Mouse (Mus musculus) C2C12 (cell line): Measurements from ENCODE around the gene Ier2. TPM values are rescaled to one million over a fixed set of nuclear protein-coding genes. Genes with fewer than 3 reads are reported as not detected.

Experiments
- H3K27me3 ChIP-seq: one replicate; pipeline ENCODE4 v1.6.1; 2011; ENCODE audit not compliant: control insufficient read depth, insufficient read depth, insufficient read length
- H3K36me3 ChIP-seq: one replicate; pipeline ENCODE4 v1.6.1; 2011; ENCODE audit not compliant: control insufficient read depth, insufficient read depth
- H3K4me3 ChIP-seq: one replicate; pipeline ENCODE4 v1.5.1; 2011; ENCODE audit warnings: mild to moderate bottlenecking, control low read depth; ENCODE audit not compliant: poor library complexity, insufficient read depth, severe bottlenecking
- H3K79me2 ChIP-seq: one replicate; pipeline ENCODE4 v1.6.1; 2011; ENCODE audit not compliant: control insufficient read depth, insufficient read depth
- H3K79me3 ChIP-seq: one replicate; pipeline ENCODE4 v1.6.1; 2011; ENCODE audit warnings: low read depth, control low read depth
- H3ac ChIP-seq: one replicate; pipeline ENCODE3; 2011; ENCODE audit warnings: low read depth; ENCODE audit not compliant: control insufficient read depth, insufficient read length
- CEBPB ChIP-seq: IDR thresholded peaks from one replicate; pipeline ENCODE4 v1.6.1; 2011; ENCODE audit warnings: low read depth, mild to moderate bottlenecking, control low read depth, moderate library complexity
- CTCF ChIP-seq: IDR thresholded peaks from one replicate; pipeline ENCODE4 v1.5.1; 2011; ENCODE audit not compliant: control insufficient read depth, insufficient read depth, insufficient read length
- FOSL1 ChIP-seq: IDR thresholded peaks from one replicate; pipeline ENCODE4 v1.8.0; 2011; ENCODE audit warnings: mild to moderate bottlenecking, low read length; ENCODE audit not compliant: poor library complexity, insufficient read depth, severe bottlenecking
- MAX ChIP-seq: IDR thresholded peaks from one replicate; pipeline ENCODE4 v1.6.1; 2011; ENCODE audit warnings: mild to moderate bottlenecking, control low read depth
- MYOD1 ChIP-seq: IDR thresholded peaks from one replicate; pipeline ENCODE4 v1.6.1; 2011; ENCODE audit warnings: low read depth; ENCODE audit not compliant: control insufficient read depth, insufficient read length
- MYOG ChIP-seq: IDR thresholded peaks from one replicate; pipeline ENCODE4 v1.6.1; 2011; ENCODE audit not compliant: control insufficient read depth, insufficient read length; ENCODE audit errors: extremely low read depth
- USF1 ChIP-seq: IDR thresholded peaks from one replicate; pipeline ENCODE4 v1.6.1; 2011; ENCODE audit warnings: low read depth, mild to moderate bottlenecking, control low read depth, moderate library complexity
- polyA plus RNA-seq: library from polyadenylated mRNA; unstranded; fragments of >200 nt; fragmentation: generic; extraction: Trizol; gene quantifications from one replicate; pipeline ENCODE4 v1.2.1, GENCODE M21; 2012; ENCODE audit warnings: missing spikeins

Gene Ier2
- polyA plus RNA-seq, 1 experiment, result 61.4 TPM

DNA sequence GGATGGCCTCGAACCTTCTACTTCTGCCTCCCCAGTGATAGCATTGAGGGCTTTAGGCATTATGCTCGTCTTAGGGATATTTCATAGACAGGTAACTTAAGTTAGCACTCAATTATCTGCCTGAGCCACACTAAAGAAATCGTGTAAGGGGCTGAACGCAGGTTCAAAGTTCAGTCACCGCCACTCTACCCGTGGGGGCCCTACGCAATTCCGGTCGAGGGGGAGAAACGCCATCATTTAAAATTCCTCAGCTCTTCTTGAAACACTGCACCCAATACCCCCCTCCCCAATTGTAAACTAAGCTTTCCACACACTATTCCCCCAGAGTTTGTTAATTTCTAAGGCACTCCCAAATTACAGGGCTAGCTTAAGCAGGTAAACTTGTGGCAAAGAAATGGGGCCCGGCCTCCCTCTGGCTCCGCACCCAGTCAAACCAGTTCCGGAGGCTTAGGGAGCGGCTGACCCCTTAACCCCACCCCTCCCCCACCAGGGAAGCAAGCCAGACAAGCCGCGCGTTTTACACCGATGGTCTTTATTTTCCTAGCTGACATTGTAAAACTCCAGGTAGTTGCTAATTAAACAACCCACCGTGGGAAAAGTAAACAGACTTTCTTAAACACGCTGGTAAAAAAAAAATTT is 1.7 kb downstream of the Ier2 start:
- H3K4me3 ChIP-seq, result peak overlapping the region; percentile 83
- no peaks in the 10 kb centered on the region for H3K27me3 ChIP-seq
- no peak for TF ChIP-seq MAX
- no peak for TF ChIP-seq CTCF
- no peak for TF ChIP-seq MYOG
- TF ChIP-seq CEBPB, result no peak
- no peak for TF ChIP-seq FOSL1
- TF ChIP-seq MYOD1, result no peak
- H3K36me3 ChIP-seq, result no peaks in the 10 kb centered on the region
- H3K79me3 ChIP-seq, result peaks cover 27% of the 10 kb centered on the region
- H3ac ChIP-seq, result peak overlapping the region; percentile 88
- H3K79me2 ChIP-seq, result peaks cover 48% of the 10 kb centered on the region

DNA sequence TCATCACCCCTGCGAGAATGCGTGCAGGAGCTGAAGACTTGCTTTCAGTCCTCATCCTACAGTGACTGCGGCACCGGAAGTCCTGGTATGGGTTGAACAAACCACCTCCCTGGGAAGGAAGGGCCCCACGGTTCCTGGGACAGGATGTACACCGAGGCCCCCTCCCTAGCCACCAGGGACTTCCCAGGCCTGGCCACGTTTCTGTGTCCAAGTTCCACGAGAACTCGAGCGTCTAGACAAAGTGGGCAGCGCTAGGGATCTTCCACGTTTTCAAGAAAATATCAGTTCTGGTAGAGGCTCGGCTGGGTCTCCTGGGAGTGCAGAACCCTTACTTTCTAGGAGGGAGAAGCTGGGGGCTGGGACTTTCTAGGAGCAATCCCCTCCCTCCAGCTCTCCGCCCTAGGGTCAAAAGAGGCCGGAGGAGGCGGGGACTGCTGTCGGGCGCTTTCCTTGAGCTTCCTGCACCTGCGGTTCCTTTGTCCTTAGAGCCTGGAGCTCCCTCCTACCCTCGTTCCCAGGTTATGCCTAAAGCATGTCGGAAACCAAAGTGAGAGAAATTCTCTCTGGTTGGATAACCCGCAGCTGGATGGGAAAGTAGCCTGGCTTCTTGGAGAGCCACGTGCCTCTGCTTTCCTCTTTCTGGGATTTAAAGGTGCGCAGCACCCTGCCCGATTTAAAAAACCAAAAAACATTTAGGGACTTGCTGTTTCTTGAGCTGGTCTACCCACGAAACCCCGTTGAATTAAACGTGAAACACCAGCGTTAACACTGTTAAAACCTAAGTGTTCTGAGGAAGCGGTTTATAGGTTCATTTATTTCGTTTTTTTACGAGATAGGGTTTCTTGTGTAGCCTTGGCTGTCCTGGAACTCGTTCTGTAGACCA is 2.5 kb downstream of the Ier2 start:
- H3ac ChIP-seq, result peak overlapping the region; percentile 34
- H3K79me2 ChIP-seq, result peaks cover 40% of the 10 kb centered on the region
- no peaks in the 10 kb centered on the region for H3K36me3 ChIP-seq
- no peak for TF ChIP-seq MYOD1
- TF ChIP-seq FOSL1, result no peak
- no peak for TF ChIP-seq USF1
- no peak for TF ChIP-seq CTCF
- TF ChIP-seq MYOG, result no peak
- no peak for TF ChIP-seq CEBPB
- no peak for TF ChIP-seq MAX
- H3K27me3 ChIP-seq, result no peaks in the 10 kb centered on the region
- H3K79me3 ChIP-seq, result peaks cover 21% of the 10 kb centered on the region
- peak overlapping the region; percentile 83 for H3K4me3 ChIP-seq

DNA sequence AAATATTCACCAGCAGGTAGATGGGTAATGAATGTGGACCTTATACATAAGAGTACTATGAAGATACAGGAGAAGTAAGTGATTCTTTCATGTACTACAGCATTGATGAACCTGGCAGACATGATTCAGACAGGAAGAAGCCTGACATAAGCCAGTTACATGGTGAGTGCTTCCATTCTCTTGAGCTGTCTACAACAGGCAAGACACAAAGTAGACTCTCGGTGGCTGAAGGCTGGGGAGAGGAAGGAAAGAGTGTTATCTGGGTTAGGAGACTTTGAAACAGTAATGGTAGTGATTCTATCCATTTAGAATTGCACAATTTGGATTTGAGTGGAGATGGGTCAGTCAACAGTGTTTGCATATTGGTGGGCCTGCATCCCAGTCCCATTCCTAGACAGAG is 3.7 kb downstream of the Ier2 start:
- peaks cover 21% of the 10 kb centered on the region for H3K79me3 ChIP-seq
- TF ChIP-seq MYOD1 (no peak), CEBPB (no peak), CTCF (no peak), FOSL1 (no peak), MYOG (no peak), USF1 (no peak)
- no peaks in the 10 kb centered on the region for H3K36me3 ChIP-seq
- peaks cover 33% of the 10 kb centered on the region for H3K79me2 ChIP-seq
- no peak overlapping the region for H3ac ChIP-seq
- no peak overlapping the region for H3K4me3 ChIP-seq
- no peaks in the 10 kb centered on the region for H3K27me3 ChIP-seq

DNA sequence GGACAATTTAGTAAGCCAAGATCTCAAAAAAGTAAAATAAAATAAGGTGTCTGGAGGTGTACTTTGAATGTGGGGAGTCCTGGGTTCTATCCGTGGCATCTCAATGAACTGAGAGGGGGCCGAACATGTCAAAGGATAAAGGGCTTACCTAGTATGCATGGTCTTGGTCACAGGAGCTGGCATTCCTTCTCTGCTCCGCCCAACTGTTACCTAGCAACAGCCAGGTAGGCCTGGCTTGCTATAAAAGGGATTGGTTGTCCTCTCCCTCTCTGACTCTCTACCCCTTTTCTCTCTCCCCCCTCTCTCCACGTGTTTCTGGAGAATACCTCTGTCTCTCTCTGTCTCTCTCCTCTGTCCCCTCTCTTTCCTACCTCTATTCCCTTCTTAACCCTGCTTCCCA is 5.0 kb downstream of the Ier2 start:
- no peak overlapping the region for H3K4me3 ChIP-seq
- no peaks in the 10 kb centered on the region for H3K27me3 ChIP-seq
- H3K79me3 ChIP-seq, result peaks cover 20% of the 10 kb centered on the region
- TF ChIP-seq MAX (no peak), FOSL1 (no peak), CTCF (no peak), MYOG (no peak), USF1 (no peak), MYOD1 (no peak), CEBPB (no peak)
- H3K36me3 ChIP-seq, result no peaks in the 10 kb centered on the region
- peaks cover 32% of the 10 kb centered on the region for H3K79me2 ChIP-seq
- no peak overlapping the region for H3ac ChIP-seq

DNA sequence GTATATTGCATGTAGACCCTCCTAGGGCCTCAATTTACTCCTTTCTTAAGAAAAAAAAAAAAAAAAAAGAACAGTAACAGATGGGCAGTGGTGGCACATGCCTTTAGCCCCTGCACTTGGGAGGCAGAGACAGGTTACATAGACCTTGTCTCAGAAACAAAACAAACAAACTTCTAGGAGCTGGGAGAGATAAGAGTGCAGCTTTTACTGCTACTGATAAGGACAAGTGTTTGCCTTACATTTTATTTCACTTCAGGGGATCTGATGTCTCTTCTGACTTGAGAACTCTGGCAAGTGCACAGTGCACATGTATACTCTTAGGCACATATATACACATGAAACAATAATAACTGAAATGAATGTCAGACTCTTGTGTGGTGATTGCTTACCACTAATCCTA is 5.4 kb downstream of the Ier2 start:
- peaks cover 16% of the 10 kb centered on the region for H3K79me3 ChIP-seq

More for the DNA sequence above, 5.4 kb downstream of the Ier2 start:
- H3K27me3 ChIP-seq, result no peaks in the 10 kb centered on the region
- H3K79me2 ChIP-seq, result peaks cover 27% of the 10 kb centered on the region
- H3ac ChIP-seq, result no peak overlapping the region
- TF ChIP-seq MYOD1 (no peak), CEBPB (no peak), USF1 (no peak), CTCF (no peak), MYOG (no peak), MAX (no peak), FOSL1 (no peak)
- no peak overlapping the region for H3K4me3 ChIP-seq
- no peaks in the 10 kb centered on the region for H3K36me3 ChIP-seq
